Mouse (Mus musculus) adrenal gland, adult (tissue): ENCODE data around the gene Isy1.
"Not testable (repeated sequence)": the region's sequence is repeated elsewhere in the genome, so short reads cannot be mapped to it uniquely, and the experiment has no call there.

Source experiments
- DNase-seq, 2 experiments: peaks; one replicate each; pipeline ENCODE4 v3.0.0; 2022 to 2023; ENCODE audit warnings: low spot score in 1 of 2; ENCODE audit not compliant: inconsistent age in 2 of 2

Isy1 gene

GRCm38 (mm10) chr6:87779174-87780165 is 59.1 kb downstream of the Isy1 start:
- DNase-seq, result peak in 1 of 2 experiments; percentile 42

- DNase-seq, result no peak
Observed at GRCm38 (mm10) chr6:87778294-87779173, 60.1 kb downstream of the Isy1 start.

- no peak for DNase-seq
Observed at GRCm38 (mm10) chr6:87777842-87778241, 60.8 kb downstream of the Isy1 start, which contains the start of gene Gp9. Gp9 (plus strand) TSS chr6:87778072.

- DNase-seq, result no peak
Observed at GRCm38 (mm10) chr6:87776663-87777062, 61.9 kb downstream of the Isy1 start.

- DNase-seq, result no peak
Observed at GRCm38 (mm10) chr6:87775588-87776245, 62.9 kb downstream of the Isy1 start.

- no peak for DNase-seq
Observed at GRCm38 (mm10) chr6:87774909-87775308, 63.7 kb downstream of the Isy1 start.

- DNase-seq, result no peak
Observed at GRCm38 (mm10) chr6:87774466-87774865, 64.1 kb downstream of the Isy1 start.

- peak in 1 of 2 experiments; percentile 18 for DNase-seq
Observed at GRCm38 (mm10) chr6:87770626-87771025, 68.0 kb downstream of the Isy1 start.

- DNase-seq, result not testable (repeated sequence)
Observed at GRCm38 (mm10) chr6:87764296-87764695, 74.3 kb downstream of the Isy1 start.
